Mouse (Mus musculus): ENCODE results near the gene Krt28.
A peak's percentile ranks its signal among the peaks of the same experiment; 100 is the strongest.

Gene Krt28

DNA sequence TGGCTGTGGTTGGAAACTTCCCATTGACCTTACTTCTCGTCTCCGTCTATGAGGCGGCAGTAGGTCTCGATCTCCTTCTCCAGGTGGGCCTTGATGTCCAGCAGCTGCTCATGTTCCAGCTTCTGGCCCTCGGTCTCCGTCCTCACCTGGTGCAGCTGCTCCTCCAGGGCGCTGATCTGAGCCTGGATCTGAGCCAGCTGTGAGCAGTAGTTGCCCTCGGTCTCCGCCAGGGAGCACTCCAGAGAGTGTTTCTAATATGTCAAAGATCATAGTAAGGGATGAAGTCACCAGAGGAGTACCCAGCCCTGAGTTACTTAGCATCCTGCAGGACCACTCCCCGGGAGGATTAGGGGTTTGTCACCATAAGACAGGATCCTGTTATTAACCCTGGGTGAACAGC lies 7.9 kb downstream of the Krt28 start:
- no peak for DNase-seq (ENCODE audit: inconsistent ontology term)

DNA sequence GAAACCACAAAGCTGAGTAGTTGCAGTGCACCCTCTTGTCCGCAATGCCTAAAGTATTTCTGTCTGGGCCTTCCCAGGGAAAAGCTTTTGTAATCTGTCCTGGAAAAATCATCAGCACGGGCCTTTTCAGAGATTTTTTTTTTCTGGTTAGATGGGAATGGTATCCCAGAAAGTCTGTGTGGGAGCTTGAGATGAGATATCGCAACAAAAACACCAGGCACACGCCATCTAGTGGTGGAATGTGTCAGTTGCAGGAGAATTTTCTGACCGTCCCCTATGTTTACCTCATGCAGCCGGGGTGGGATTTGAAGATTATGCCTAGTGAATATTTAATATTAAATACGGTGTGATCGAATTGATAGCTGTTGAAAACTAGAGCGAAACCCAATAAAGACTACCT lies 10.3 kb downstream of the Krt28 start:
- DNase-seq (ENCODE audit: inconsistent ontology term), result peak; percentile 18

DNA sequence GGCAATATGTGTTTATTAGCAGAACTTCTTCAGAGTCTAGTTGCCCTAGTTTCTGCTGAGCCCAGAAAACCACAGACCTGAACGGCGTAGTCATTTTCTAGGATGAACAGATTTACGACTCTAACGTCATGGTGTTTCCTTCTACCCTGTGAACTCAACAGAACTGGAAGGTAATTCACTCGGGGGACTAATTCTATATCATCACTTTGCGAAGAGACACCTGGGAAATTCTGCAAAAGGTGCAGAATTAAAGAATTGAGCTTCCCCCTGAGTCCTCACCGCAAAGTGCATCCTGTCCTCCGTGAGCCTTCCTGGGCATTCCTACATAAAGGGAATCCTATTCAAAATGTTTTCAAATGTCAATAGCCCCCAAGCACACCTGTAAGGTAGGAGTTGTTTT lies 13.3 kb downstream of the Krt28 start:
- DNase-seq (ENCODE audit: inconsistent ontology term), result no peak

DNA sequence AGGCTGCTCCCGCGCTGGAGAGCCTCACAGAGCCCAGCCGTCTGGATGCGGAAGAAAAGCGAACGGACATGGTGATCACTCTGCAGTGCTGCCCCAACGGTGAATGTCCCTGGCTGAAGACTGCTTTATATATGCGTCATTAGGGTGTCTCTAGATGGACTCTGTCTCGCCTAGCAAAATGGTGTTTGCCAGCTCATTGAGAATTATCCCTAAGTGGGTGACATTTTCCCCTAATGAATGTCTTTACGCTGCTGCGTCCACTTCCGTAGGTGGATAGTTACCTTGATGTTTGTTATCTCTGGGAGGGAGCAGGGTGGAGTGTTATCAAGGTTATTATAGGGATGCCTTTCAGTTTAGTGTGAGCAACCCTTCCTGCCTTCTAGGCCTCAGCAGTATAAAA lies 23.7 kb downstream of the Krt28 start, which contains the start of gene Krt27:
Gene Krt27, minus strand, starts transcription at position 101 of the 400 bp plus-strand sequence.
- no peak for DNase-seq (ENCODE audit: inconsistent ontology term)

DNA sequence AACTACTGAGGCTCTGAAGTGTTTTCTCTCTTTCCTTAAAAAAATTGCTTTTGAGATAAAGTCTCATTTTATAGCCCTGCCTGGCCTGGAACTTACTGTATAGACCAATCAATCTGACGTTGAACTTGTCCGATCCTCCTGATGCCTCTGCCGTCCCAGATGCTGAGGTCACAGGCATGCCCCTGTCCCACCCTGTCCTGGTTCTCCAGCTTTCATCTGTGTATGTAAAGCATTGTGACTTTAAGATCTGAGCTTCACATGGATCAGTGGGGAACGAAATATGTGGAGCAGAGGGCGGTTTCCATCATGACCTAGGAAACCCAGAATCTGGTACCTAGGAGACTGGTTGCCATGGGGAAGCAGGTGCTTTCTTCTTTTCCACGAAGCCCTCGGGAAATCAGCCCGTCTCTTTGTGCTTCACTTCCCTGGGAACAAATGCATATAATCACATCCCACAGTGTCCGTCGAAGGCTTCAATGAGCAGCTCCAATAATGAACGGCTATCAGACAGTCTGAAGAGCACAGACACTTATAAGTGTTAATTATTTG lies 35.3 kb downstream of the Krt28 start:
- DNase-seq (ENCODE audit: inconsistent ontology term), result no peak

DNA sequence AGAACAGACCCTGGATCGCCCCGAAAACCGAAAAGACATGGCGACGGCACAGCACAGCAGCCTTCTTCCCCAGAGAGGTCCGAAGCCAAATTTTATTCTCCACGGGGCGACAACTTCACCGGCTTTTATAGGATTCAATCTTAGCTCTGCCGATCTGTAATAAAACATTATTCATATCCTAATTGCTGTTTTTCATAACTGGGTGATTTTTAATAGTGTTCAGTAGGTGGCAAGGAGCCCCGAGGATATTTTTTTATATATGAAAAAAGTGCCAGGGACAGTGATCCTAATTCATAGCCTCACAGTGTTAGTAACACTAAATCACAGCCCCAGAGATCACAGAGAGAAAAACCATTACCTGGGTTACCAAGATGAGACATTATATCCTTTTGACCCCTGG lies 36.8 kb downstream of the Krt28 start, which contains the start of gene Krt26:
Gene Krt26, minus strand, starts transcription at position 101 of the 400 bp plus-strand sequence.
- DNase-seq (ENCODE audit: inconsistent ontology term), result no peak

DNA sequence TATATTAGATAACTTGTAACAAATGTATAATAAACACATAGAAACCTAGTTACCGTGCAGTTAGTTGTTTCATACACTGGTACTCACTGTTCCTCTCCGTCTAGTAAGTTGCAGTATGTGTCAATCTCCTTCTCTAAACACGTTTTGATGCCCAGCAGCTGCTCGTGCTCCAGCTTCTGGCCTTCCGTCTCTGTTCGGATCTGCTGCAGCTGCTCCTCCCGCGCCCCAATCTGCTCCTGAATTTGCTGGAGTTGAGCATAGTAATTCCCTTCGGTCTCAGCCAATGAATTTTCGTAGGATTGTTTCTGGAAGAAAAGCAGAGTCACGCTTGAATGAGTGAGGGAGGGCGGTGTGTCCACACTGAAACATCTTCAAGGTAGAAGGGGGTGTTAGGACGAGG lies 41.3 kb downstream of the Krt28 start:
- DNase-seq (ENCODE audit: inconsistent ontology term), result no peak

DNA sequence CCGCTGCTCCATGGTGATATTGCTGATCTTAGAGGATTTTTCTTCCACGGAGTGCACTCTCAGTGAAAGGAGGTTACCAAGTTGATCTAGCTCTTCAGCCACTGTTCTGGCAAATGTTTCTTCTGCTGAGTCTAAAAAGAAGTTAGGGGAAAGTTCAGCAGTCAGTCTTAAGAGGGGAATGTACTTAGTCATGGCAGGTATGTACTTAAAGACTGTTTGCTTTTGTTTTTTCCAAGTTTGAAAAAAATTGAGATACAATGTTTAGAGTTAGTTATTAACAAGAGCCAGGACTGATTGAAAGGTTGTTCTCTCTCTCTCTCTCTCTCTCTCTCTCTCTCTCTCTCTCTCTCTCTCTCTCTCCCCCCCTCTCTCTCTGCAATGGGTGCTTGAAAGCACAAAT lies 45.0 kb downstream of the Krt28 start:
- DNase-seq (ENCODE audit: inconsistent ontology term), result no peak

DNA sequence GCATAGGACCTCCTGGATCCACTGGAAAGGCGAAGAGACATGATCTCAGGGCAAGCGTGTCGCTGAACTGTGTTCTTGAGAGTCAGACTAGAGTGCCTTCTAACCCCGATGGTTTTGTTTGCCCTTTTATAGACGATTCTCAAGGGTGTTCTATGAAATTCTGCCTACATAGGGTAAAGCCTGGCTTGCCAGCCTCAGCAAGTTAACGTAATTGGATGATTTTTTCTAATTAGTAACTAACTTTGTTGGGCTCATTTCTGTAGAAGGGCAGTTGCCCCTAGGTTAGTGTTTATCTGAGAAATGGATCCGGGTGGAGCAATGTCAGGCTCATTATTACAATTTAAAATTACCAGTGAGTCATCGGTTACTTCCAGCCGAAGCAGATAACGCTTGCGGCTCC lies 51.9 kb downstream of the Krt28 start, which contains the start of gene Krt25:
Gene Krt25, minus strand, starts transcription at position 101 of the 400 bp plus-strand sequence.
- DNase-seq (ENCODE audit: inconsistent ontology term), result no peak

DNA sequence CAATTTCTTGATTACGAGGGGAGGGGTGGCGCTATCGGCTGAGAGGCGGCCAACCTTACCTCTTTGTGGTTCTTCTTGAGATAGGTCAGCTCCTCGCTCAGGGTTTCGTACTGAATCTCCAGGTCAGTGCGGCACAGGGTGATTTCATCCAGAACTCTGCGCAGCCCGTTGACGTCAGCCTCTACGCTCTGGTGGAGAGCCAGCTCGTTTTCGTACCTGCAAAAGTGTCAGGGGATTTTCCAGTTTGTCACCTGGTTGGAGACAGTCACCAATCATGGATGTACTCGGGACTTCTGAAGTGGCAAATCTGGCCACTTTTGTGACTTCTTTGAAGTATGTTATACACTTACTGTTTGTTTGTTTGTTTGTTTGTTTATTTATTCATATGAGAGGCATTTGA lies 53.6 kb downstream of the Krt28 start:
- no peak for DNase-seq (ENCODE audit: inconsistent ontology term)

DNA sequence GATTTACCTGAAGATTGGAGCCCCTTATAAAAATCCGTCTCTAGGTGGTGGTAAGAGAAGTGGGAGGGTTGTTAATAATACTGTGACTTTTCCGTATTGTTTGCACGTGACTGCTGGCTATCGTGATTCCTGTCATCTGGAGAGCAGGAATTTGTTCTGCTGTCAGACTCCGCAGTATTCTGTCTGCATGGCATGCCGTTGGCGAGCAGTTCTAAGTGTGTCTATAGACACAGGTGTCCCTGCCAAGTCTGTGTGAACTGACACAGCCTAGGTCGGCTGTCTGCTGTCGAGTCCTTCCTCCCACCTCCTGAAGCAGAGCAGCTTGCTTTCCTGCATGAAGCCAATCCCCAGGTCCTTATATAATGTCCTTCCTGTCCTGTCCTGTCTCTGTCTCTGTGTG lies 55.6 kb downstream of the Krt28 start:
- DNase-seq (ENCODE audit: inconsistent ontology term), result no peak

DNA sequence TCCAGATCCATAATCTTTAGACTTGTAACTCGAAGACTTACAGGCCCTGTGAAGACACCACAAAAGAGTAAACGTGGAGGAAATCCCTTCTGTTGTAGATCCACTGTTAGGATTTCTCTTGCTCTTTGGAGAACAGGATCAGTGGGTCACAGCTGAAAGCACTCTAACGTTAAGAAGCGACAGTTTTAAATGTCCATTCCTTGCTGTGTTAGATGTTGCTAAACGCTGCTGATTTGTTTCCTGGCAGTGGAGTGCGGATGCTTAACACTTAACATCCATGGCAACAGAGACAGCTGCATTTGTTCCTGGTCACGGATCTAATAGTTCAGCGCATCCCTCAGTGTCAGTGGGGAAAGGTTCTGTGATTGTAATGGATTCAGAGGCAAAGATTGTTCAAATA lies 58.2 kb downstream of the Krt28 start:
- no peak for DNase-seq (ENCODE audit: inconsistent ontology term)

Measured in Muller cell, postnatal 12 days (primary cell).